Mouse (Mus musculus): ENCODE results near the gene Krtap4-2. TPM values are rescaled to one million over a fixed set of nuclear protein-coding genes. Genes with fewer than 3 reads are reported as not detected.
"Not testable (repeated sequence)": the region's sequence is repeated elsewhere in the genome, so short reads cannot be mapped to it uniquely, and the experiment has no call there.

The Krtap4-2 gene
- polyA plus RNA-seq, 1 experiment = not detected

DNA sequence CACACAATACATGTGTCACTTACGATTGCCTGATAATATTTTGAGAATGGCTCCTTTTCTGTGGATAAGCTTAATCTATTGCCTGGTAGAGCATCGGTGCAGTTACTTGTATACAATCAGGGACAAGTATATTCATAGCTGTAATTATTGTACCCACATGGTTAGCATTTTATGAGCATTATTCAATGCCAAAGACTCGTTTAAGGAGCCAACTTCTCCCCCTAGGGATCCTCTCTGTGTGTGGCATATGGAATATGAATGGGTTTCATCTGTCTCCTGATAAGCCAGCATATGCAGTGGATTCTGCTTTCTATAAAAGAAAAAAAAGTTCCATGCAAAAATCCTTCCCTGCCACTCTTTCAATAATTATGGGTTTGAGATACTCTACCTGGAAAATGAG lies 9.5 kb upstream of the Krtap4-2 start:
- TF ChIP-seq POLR2A (IDR thresholded peaks at IDR 0.05; ENCODE audit: insufficient read depth, low read depth, low read length) (no peak), CTCF (IDR thresholded peaks at IDR 0.05; ENCODE audit: insufficient read depth, low read depth, low read length) (no peak)
- Histone ChIP-seq H3K4me3 (ENCODE audit: insufficient read depth, low read depth, low read length) (no peak overlapping the region), H3K4me1 (ENCODE audit: control insufficient read depth, insufficient read depth, low read length) (0 out of 2 replicates have a peak, but pooled peaks cover 3% of the 10 kb centered on the region), H3K27ac (ENCODE audit: insufficient read depth, low read depth, low read length) (no peak overlapping the region)
- WGBS = 51% methylated on average over 3 of the region's 3 CpGs

DNA sequence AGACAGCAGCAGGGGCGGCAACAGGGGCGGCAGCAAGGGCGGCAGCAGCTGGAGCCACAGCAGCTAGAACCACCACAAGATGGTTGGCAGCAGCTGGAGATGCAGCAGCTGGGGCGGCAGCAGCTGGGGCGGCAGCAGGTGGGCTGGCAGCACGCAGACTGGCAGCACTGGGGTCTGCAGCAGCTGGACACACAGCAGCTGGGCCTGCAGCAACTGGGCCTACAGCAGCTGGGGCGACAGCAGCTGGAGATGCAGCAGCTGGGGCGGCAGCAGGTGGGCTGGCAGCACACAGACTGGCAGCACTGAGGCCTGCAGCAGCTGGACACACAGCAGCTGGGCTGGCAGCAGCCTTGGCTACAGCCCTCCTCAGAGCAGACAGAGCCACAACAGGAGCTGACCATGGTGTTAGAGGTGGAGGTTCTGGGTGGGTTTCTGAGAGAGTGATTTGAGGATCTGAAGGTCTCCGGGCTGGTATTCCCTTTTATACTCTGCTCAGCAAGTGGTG lies 8.8 kb upstream of the Krtap4-2 start, which contains the start of gene Krtap4-7:
Gene Krtap4-7 (minus strand): TSS at position 455 of the 505 bp plus-strand sequence.
- not testable (repeated sequence) for H3K27ac ChIP-seq (ENCODE audit: insufficient read depth, low read depth, low read length); H3K4me3 ChIP-seq (ENCODE audit: insufficient read depth, low read depth, low read length); H3K4me1 ChIP-seq (ENCODE audit: control insufficient read depth, insufficient read depth, low read length)
- WGBS = 82% methylated on average over 9 of the region's 9 CpGs

DNA sequence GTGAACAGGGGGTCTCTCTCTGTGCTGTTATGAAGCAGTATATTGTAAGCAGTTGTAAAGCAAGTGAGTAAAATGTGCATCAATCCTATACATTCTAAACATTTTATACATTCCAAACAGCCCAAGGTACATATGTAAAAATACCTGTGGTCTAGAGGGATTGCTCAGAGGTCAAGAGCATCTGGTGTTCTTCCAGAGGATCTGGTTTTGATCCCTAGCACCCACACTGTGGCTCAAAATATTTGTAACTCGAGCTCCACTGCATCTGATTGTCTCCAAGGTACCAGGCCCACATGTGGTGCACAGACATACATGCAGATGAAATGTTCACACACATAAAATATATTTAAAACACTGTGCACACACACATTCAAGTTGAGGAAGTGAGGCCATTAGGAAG lies 6.0 kb upstream of the Krtap4-2 start:
- H3K4me1 ChIP-seq (ENCODE audit: control insufficient read depth, insufficient read depth, low read length) = peaks cover 10% of the 10 kb centered on the region; the same call in 1 of the 2 replicates
- TF ChIP-seq POLR2A (IDR thresholded peaks at IDR 0.05; ENCODE audit: insufficient read depth, low read depth, low read length) (no peak), CTCF (IDR thresholded peaks at IDR 0.05; ENCODE audit: insufficient read depth, low read depth, low read length) (no peak)
- no peak overlapping the region for H3K4me3 ChIP-seq (ENCODE audit: insufficient read depth, low read depth, low read length)
- H3K27ac ChIP-seq (ENCODE audit: insufficient read depth, low read depth, low read length) = no peak overlapping the region
- 40% methylated on average over 1 of the region's 1 CpGs for WGBS

DNA sequence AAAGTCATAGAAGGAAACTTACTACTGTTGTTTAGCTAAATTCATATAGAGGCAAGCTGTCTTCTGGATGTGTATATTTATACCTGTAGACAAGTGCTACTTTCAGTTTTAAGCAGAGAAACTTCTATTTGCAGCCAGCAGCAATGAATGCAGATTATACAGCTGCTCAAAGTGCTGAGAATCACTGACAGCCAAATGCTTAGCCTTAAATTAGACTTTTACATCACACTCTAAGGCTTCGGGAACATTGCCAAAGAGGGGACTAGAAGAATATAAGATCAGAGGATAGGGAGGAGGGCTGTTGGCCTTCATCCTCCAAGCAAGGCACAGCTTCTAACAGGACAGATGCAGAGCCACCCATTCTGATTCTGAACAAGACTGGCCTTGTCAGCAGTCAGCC lies 2.2 kb upstream of the Krtap4-2 start:
- H3K4me3 ChIP-seq (ENCODE audit: insufficient read depth, low read depth, low read length) = no peak overlapping the region
- peaks cover 13% of the 10 kb centered on the region; the same call in 1 of the 2 replicates for H3K4me1 ChIP-seq (ENCODE audit: control insufficient read depth, insufficient read depth, low read length)
- TF ChIP-seq CTCF (IDR thresholded peaks at IDR 0.05; ENCODE audit: insufficient read depth, low read depth, low read length) (no peak), POLR2A (IDR thresholded peaks at IDR 0.05; ENCODE audit: insufficient read depth, low read depth, low read length) (no peak)
- H3K27ac ChIP-seq (ENCODE audit: insufficient read depth, low read depth, low read length) = peak overlapping the region; percentile 46
- WGBS = 23% methylated on average over 1 of the region's 1 CpGs

DNA sequence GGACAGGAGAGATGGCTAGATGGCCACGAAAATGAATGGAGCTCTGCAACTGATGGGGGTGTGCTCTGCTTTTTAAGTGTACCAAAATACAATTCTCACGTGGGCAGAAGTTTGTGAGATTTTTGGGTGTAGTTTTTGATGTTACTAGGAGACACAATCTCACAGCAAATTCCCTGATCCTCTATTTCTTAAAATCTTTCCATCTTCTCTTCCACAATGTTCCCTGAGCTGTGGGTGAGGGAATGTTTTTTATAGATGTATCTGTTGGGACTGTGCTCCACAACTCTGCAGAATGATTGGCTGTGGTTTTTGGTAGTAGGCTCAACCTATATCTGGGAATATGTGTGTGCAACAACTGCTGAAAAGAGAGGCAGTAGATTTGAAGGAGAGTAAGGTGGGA lies 1.6 kb downstream of the Krtap4-2 start:
- TF ChIP-seq POLR2A (IDR thresholded peaks at IDR 0.05; ENCODE audit: insufficient read depth, low read depth, low read length) (no peak), CTCF (IDR thresholded peaks at IDR 0.05; ENCODE audit: insufficient read depth, low read depth, low read length) (no peak)
- H3K4me3 ChIP-seq (ENCODE audit: insufficient read depth, low read depth, low read length) = no peak overlapping the region
- no peak overlapping the region for H3K27ac ChIP-seq (ENCODE audit: insufficient read depth, low read depth, low read length)
- WGBS = 56% methylated on average over 2 of the region's 2 CpGs
- peaks cover 8% of the 10 kb centered on the region; the same call in 1 of the 2 replicates for H3K4me1 ChIP-seq (ENCODE audit: control insufficient read depth, insufficient read depth, low read length)

DNA sequence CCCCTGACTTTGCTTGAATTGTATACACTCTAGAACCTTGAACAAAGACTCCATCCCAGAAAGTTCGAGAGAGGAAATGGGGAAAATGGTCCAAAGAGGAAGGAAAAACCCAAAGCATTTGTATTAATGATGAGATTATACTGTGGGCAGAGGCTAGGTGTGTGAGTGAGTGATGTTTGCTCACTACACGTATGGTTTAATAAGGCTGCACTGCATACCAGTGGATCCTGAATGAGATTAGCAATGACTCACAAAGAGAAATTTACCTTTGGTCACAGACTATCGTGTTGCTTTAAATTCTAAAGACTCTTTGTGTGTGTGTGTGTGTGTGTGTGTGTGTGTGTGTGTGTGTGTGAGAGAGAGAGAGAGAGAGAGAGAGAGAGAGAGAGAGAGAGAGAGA lies 4.0 kb downstream of the Krtap4-2 start:
- TF ChIP-seq CTCF (IDR thresholded peaks at IDR 0.05; ENCODE audit: insufficient read depth, low read depth, low read length) (no peak), POLR2A (IDR thresholded peaks at IDR 0.05; ENCODE audit: insufficient read depth, low read depth, low read length) (no peak)
- no peak overlapping the region for H3K27ac ChIP-seq (ENCODE audit: insufficient read depth, low read depth, low read length)
- WGBS = 71% methylated on average over 3 of the region's 3 CpGs
- H3K4me1 ChIP-seq (ENCODE audit: control insufficient read depth, insufficient read depth, low read length) = peaks cover 6% of the 10 kb centered on the region; the same call in 1 of the 2 replicates
- no peak overlapping the region for H3K4me3 ChIP-seq (ENCODE audit: insufficient read depth, low read depth, low read length)

DNA sequence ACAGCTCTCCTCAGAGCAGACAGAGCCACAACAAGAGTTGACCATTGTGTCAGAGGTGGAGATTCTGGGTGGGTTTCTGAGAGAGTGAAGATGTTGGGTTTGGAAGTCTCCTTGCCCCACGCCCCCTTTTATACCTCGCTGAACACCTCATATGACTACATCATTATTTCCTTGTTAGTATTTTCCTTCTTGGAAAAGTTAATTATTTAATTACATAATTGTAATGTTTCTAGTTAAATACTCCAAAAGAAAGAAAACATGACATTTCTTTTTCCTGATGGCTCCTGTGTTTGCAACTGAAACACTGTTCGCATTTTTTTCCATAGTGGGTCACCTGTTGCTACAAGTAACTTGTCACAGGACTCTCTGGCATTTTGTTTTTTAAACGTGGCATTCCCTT lies 6.7 kb downstream of the Krtap4-2 start, which contains the start of gene Krtap4-1:
Gene Krtap4-1 (minus strand): TSS at position 101 of the 400 bp plus-strand sequence.
- WGBS = 74% methylated on average over 4 of the region's 4 CpGs
- no peak within 1 kb of the TSS for H3K27ac ChIP-seq (ENCODE audit: insufficient read depth, low read depth, low read length)
- H3K4me3 ChIP-seq (ENCODE audit: insufficient read depth, low read depth, low read length) = no peak within 1 kb of the TSS
- TF ChIP-seq POLR2A (IDR thresholded peaks at IDR 0.05; ENCODE audit: insufficient read depth, low read depth, low read length) (no peak), CTCF (IDR thresholded peaks at IDR 0.05; ENCODE audit: insufficient read depth, low read depth, low read length) (no peak)
- H3K4me1 ChIP-seq (ENCODE audit: control insufficient read depth, insufficient read depth, low read length) = no peaks in the 10 kb centered on the region

DNA sequence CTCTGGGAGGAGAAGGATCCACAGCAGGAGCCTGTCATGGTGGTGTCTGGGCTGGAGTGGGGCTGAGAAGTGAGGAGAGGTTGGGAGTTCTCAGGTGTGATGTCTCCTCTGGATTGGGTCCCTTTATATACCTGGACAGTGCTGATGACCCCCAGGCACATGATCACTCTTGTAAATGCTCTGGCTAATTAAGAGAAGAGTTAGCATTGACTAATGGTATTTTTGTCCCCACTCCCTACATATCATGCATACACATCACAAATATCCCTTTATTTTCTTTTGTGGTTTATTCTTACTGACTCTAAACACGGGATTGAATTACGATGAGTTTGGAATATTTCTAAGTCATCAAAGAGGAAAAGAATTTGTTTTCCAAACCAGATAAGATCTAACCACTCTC lies 14.5 kb downstream of the Krtap4-2 start, which contains the start of gene Gm11562:
Gene Gm11562 (minus strand): TSS at position 101 of the 400 bp plus-strand sequence.
- 94% methylated on average over 2 of the region's 2 CpGs for WGBS
- TF ChIP-seq CTCF (IDR thresholded peaks at IDR 0.05; ENCODE audit: insufficient read depth, low read depth, low read length) (no peak), POLR2A (IDR thresholded peaks at IDR 0.05; ENCODE audit: insufficient read depth, low read depth, low read length) (no peak)
- Histone ChIP-seq H3K4me3 (ENCODE audit: insufficient read depth, low read depth, low read length) (no peak within 1 kb of the TSS), H3K4me1 (ENCODE audit: control insufficient read depth, insufficient read depth, low read length) (no peaks in the 10 kb centered on the region), H3K27ac (ENCODE audit: insufficient read depth, low read depth, low read length) (no peak within 1 kb of the TSS)

DNA sequence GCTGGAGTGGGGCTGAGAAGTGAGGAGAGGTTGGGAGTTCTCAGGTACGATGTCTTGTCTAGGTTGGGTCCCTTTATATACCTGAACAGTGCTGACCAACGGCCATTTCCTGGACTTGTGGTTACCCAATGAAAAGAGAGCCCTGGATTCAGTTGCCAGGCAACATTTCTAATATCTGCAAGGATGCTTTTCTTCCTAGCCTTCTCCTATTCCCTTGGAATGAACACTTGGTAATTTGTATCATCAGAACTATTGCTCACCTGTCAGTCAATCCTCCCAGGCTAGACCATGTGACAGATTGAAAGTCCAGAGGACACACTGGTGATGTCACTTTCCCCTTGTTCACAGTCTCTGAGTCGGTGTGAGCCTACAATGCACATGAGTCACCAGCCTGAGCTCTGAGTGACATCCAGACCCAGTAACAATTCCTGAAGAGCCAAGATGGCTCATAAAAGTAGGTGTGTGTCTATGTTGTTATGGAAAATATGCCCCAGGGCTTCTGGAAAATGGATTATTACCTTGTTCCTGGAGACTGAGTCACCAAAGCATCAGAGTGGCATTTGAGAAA lies 20.0 kb downstream of the Krtap4-2 start, which contains the start of gene Krtap2-4:
Gene Krtap2-4 (minus strand): TSS at position 51 of the 568 bp plus-strand sequence.
- 54% methylated on average over 3 of the region's 3 CpGs for WGBS
- Histone ChIP-seq H3K27ac (ENCODE audit: insufficient read depth, low read depth, low read length) (no peak within 1 kb of the TSS), H3K4me1 (ENCODE audit: control insufficient read depth, insufficient read depth, low read length) (no peaks in the 10 kb centered on the region), H3K4me3 (ENCODE audit: insufficient read depth, low read depth, low read length) (no peak within 1 kb of the TSS)
- TF ChIP-seq CTCF (IDR thresholded peaks at IDR 0.05; ENCODE audit: insufficient read depth, low read depth, low read length) (no peak), POLR2A (IDR thresholded peaks at IDR 0.05; ENCODE audit: insufficient read depth, low read depth, low read length) (no peak)

DNA sequence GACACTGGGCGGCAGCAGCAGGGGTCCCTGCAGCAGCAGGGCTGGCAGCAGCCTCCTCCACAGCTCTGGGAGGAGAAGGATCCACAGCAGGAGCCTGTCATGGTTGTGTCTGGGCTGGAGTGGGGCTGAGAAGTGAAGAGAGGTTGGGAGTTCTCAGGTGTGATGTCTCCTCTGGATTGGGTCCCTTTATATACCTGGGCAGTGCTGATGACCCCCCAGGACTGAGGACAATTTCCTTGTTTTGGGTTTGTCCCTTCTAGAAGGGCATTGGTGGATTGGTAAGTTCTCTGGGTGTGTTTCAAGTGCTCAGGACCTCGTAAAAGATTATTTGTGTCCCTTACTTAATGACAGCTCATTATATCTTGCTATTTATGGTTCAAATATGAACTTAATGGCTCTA lies 24.8 kb downstream of the Krtap4-2 start, which contains the start of gene Gm11937:
Gene Gm11937 (minus strand): TSS at position 101 of the 400 bp plus-strand sequence.
- H3K4me1 ChIP-seq (ENCODE audit: control insufficient read depth, insufficient read depth, low read length); H3K27ac ChIP-seq (ENCODE audit: insufficient read depth, low read depth, low read length); H3K4me3 ChIP-seq (ENCODE audit: insufficient read depth, low read depth, low read length): not testable (repeated sequence)
- 89% methylated on average over 1 of the region's 2 CpGs for WGBS
